Mouse (Mus musculus) left cerebral cortex, adult 8-10 months (tissue): ENCODE measurements around the gene Actg1. TPM values are rescaled to one million over a fixed set of nuclear protein-coding genes. Genes with fewer than 3 reads are reported as not detected.
"Not testable (repeated sequence)": the region's sequence is repeated elsewhere in the genome, so short reads cannot be mapped to it uniquely, and the experiment has no call there.

Source experiments
- DNase-seq, 2 experiments: peaks; one replicate each; pipeline ENCODE4 v3.0.0; 2022; ENCODE audit warnings: low spot score in 2 of 2
- total RNA-seq, 4 experiments: library from RNA; stranded (reverse); gene quantifications; 2 replicates each; pipeline ENCODE4 v1.2.4; 2022

The Actg1 gene
- total RNA-seq, 4 experiments from 2014 or later, result 1,267 to 1,347 (median 1,329) TPM

DNA sequence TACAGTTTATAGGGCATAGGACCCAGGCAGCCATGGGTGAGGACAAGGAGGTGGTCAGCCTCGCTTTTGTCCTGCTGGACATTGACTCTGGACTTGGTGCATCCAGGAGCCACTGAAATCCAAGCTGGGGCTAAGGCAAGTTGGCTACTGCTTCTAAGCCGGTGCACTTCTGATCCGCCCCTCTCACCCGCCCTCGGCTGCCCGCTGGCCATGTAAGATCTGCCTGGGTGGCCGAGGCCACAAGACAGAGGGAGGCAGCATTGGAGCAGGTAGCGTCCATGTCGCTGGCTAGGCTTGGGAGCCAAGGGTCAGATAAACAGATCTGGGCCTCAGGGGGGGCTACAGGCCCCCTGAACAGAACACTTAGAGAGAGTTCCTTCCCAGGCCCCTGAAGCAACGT lies 13.0 kb upstream of the Actg1 start, which contains the start of gene Fscn2:
TSS of gene Fscn2 (plus strand) at position 240 of the 400 bp plus-strand sequence.
- DNase-seq, result no peak

GRCm38 (mm10) chr11:120360755-120361154 lies 12.4 kb upstream of the Actg1 start:
- no peak for DNase-seq

GRCm38 (mm10) chr11:120360062-120360461 lies 11.7 kb upstream of the Actg1 start:
- DNase-seq, result no peak

GRCm38 (mm10) chr11:120359391-120359790 lies 11.0 kb upstream of the Actg1 start:
- DNase-seq, result no peak

- DNase-seq, result peak in 1 of 2 experiments; percentile 75
Observed at GRCm38 (mm10) chr11:120357791-120358401, 9.6 kb upstream of the Actg1 start.

- DNase-seq, result no peak
Observed at GRCm38 (mm10) chr11:120356900-120357299, 8.6 kb upstream of the Actg1 start.

DNA sequence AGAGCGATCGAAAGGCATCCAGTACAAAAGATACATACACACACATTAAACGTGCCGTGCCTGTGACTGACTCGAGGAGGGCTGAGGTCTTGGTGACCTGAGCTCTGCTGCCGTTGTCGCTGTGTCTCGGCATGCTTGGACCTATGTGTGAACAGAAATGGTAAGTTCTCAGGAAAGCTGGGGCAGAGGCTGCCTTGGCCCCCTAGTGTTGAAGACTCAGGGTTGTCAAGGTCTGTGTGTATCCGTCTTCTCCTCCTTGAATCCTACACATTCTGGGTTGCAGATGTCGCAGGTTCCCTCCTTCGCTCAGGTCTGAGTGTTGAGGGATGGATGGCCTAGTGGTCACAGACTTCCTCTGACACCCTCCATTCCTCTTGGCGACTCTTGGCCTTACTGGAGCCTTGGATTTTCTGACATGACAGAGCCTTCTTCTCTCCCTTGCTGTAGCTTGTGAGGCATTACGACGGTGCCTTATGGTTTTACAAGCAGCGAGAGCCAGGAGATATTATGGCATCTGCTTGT lies 8.0 kb upstream of the Actg1 start:
- no peak for DNase-seq

DNA sequence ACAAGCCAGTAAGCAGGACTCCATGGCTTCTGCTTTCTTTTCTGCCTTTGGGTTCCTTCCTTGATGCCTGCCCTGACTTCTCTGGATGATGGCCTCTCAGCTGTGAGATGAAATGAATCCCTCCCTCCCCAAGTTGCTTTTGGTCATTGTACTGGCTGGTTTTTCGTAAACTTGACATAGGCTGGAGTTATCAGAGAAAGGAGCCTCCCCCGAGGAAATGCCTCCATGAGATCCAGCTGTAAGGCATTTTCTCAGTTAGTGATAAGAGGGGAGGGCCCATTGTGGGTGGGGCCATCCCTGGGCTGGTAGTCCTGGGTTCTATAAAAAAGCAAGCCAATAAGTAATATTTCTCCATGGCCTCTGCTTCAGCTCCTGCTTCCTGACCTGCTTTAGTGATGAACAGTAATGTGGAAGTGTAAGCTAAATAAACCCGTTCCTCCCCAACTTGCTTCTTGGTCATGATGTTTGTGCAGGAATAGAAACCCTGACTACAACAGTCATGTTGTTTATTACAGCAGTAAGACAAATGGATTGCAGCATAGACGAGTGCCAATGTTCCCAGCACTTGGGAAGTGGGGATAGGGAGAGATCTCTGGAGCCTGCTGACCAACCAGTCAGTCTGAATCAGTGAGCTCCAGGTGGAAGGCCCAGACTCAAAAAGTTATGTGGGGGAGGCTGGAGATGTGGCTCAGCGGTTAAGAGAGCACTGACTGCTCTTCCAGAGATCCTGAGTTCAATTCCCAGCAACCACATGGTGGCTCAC lies 7.1 kb upstream of the Actg1 start:
- DNase-seq, result no peak

DNA sequence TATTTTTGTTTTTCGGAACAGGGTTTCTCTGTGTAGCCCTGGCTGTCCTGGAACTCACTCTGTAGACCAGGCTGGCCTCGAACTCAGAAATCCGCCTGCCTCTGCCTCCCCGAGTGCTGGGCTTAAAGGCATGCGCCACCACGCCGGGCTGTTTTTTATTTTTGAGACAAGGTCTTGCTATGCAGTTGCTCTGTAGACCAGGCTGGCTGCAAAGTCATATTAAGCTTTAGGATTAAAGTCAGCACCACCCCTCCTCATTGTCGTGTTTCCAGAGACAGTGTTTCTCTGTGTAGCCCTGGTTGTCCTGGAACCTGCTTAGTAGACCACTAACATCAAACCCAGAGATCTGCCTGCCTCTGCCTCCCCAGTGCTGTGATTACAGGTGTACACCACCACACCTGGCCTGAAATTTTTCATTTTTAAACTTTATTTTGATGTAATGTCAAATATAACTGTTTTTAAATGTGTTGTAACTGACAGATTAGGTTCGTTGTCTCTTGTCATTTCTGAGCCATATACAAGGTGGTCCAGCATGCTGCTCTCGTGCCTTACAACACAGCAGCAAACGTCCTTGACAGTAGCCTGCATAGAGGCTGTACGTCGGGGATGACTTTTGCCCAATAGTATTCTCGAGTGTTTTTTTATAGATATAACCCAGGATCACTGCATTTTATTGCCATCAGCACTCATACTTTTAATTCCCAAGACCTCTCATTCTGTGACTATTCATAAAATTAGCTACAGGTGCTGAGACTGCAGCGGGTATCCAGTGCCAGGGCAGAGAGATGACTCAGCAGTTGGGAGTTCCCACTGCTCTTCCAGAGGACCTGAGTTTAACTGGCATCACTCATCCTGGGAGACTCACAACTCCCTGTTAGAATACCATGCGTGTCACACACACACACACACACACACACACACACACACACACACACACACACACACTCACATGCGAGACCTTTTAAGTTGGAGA lies 6.2 kb upstream of the Actg1 start:
- DNase-seq, result peak in 1 of 2 experiments; percentile 16

DNA sequence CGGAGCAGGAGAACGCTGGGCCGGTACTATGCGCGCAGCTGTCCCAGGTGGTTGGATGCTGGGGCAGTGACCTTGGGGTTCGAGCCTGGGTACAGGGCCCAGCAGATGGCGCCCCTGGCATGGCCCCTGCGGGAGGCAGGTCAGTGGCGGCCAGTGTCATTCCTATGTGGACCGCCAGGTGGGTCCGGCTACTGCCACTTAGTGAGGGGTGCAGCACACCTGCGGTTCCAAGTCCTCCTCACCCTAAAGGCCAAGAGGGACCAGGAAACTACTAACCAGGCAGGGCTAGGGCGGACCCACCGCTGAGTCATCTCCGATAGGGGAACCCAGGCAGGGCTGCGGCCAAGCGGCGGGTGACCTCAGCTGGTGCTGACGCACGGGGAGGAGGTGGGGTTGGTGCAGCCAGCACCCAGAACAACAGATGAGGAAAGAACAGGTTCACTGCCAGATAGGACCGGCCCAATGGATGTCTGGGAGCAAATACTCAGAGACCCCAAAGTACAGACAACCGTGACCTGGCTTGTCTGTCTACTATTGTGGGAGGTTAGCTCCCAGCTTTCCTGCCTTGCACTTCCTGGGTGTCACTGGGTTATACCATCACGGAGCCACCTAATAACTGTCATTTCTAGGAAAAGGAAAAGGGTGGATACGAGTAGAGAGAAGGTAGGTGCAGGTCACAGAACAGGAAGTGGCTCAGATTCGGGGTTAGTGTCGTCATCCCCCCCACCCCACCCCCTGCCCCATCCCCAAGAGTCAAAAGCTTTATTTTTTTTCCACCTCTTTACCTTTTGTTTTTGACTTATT lies 5.4 kb upstream of the Actg1 start:
- DNase-seq, result peak in 1 of 2 experiments; percentile 27

DNA sequence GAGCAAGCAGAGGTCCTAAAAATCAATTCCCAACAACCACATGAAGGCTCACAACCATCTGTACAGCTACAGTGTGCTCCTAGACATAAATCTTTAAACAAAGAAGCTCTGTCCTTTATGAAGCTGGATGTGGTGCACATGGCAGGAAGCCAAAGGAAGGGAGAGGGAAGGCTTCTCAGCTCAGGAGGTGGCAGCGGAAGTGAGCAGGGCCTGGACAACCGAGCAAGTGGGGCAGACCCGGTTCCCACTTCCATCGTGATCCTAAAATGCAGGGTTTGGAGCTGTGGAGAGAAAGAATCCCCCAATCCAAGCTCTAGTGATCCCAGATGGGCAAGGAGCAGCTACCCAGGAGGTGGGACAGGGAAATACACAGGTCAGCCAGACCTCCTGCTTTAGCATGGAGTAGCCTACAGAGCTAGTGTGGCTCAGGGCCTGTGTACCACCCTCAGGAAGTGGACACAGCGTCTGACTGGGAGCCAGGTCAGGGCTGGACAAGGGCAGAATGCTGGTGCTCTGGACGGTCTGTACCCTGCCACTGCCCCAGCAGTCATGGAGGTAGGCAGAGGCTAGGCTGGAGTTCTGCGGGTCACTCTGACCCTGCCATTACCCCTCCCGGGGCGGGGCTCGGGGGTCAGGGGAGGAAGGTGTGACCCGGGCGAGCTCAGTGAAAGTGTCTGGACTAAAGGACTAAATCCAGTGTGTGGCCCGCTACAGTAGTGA lies 4.4 kb upstream of the Actg1 start:
- DNase-seq, result no peak

GRCm38 (mm10) chr11:120352093-120352350 lies 3.7 kb upstream of the Actg1 start:
- DNase-seq, result not testable (repeated sequence)

GRCm38 (mm10) chr11:120351250-120352092 lies 3.1 kb upstream of the Actg1 start:
- no peak for DNase-seq

- DNase-seq, result no peak
Observed at GRCm38 (mm10) chr11:120350711-120351110, 2.4 kb upstream of the Actg1 start.

DNA sequence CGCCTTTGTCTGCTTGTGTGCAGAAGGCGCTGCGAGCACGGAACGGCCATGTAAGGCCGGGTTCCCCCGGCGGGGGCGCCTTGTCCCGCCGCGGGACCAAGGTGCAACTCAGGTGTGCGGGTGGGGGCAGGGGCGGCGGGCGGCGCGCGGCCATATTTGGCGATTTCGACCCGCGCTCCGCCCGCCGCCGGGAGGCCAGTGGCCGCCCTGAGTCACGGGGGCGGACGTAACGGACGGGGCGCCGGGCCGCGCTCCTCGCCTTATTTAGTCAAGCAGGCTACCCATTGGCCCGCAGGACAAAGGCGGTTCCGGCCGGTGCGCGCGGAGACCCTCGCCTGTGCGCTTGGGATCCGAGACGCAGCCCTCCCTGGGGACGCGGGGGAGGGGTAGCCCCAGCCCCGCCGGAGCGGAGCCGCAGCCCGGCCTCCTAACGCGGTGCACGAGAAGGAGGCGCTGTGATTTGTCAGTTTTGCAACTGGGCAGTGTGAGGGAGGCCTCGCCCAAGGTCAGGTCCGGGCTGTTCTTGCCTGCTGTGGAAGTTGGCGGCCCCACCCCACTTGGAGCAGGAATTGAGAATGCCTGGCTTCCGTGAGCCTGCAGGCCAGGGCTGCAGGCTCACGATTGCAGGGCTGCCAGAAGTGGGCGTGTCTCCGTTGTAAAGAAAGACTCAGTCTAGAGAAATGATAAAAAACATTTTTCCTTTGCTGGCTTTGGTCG lies 1.8 kb upstream of the Actg1 start:
- DNase-seq, result peak; percentile 55 to 78

DNA sequence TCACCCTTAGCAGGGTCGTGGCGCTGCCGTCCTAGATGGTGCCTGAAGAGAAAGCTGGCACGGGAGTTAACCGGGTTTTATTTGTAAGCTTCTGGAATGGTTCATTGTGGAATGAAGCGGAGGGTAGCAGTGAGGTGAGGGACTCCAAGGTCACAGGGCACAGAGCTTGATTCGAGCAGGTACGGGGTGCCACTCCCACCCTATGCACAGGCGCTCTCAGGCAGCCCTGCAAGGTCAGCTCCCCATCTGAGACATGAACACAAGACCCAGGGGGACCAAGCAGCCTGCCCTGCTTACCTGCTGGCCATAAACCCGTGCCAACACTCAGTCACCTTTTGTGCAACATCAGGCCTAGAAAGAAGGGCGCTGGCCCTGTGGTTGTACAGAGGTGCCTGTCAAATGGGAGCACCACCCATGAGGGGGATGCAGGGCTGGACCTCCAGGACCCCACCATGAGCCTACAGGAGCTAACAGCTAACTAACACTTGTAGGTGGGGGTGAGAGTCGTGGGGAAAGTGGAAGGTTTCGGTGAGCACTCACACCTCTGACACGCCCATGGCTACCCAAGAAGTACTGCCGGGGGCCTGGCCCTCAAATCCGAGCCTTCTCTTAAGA lies 1.1 kb upstream of the Actg1 start:
- no peak for DNase-seq

DNA sequence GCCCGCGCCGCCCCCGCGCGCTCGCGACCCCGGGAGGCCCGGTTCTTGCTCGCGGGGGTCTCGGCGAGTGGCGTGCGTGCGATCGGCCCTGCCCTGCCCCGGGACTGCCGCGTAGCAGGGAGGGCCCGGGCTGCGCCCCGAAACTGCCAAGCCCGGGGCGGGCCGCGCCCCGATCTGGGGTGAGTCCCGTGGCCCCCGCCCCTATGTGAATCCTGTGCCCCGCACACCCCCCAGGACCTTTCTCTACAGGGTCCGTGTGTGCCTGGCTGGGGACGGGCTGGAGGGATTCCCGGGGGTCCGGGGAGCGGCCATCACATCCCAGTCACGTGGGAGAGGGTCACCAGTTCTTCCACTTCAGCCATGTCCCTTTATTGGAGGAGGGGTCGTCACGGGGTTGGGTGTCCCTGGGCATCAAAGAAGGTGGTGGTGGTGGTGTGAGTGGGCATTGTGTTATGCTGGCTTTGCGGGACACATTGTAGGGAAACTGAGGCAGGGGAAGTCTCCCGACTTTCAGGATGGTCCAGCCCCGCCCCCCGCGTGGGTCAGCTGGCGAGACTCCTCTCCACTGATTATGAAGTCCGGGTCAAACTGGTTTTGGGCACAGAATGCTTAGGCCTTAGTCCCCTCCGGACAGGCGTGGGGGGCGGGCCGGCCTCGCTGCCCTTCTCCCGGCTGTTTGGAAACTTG lies 485 bp upstream of the Actg1 start:
- peak; percentile 70 to 72 for DNase-seq

DNA sequence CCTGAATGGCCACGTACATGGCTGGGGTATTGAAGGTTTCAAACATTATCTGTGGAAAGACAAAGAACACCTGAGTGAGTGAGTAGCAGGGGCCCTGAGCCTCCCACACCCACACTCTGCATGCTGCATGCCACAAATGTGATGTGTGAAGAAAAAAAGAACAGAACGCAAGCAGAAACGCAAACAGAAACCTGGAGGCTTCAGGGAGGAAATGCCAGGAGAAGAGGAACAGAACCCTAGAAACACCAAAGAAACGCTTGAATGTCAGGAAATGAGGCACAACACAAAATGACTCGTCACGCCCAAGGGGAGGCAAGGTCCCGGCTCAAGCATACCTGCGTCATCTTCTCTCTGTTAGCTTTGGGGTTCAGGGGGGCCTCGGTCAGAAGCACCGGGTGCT lies 1.0 kb downstream of the Actg1 start:
- DNase-seq, result peak in 1 of 2 experiments; percentile 18
